Mouse (Mus musculus) layer of hippocampus, postnatal 25 days (tissue): ENCODE data around the gene Srl. TPM values are rescaled to one million over a fixed set of nuclear protein-coding genes. Genes with fewer than 3 reads are reported as not detected.
"Not testable (repeated sequence)": the region's sequence is repeated elsewhere in the genome, so short reads cannot be mapped to it uniquely, and the experiment has no call there.

Experiments used
- DNase-seq, 2 experiments: peaks; one replicate each; pipeline ENCODE4 v3.0.0; 2022; ENCODE audit warnings: mixed read lengths in 2 of 2, low spot score in 1 of 2; ENCODE audit errors: extremely low spot score in 1 of 2
- total RNA-seq, 2 experiments: library from RNA; stranded (reverse); gene quantifications; 2 replicates each; pipeline ENCODE4 v1.2.3; 2021

Gene Srl
- total RNA-seq, 2 experiments from 2014 or later, result 13.9 to 16.7 TPM

- peak; percentile 96 for DNase-seq
These were observed 66.5 kb downstream of the Srl start for GRCm38 (mm10) chr16:4474882-4475803.

GRCm38 (mm10) chr16:4474040-4474881 lies 67.4 kb downstream of the Srl start:
- not testable (repeated sequence) for DNase-seq

- no peak for DNase-seq
These were observed 68.4 kb downstream of the Srl start for GRCm38 (mm10) chr16:4473231-4473630.

- peak in 1 of 2 experiments; percentile 52 for DNase-seq
These were observed 68.9 kb downstream of the Srl start for GRCm38 (mm10) chr16:4472687-4473086.

- no peak for DNase-seq
These were observed 71.8 kb downstream of the Srl start for GRCm38 (mm10) chr16:4469599-4470352.

GRCm38 (mm10) chr16:4464529-4465089 lies 77.0 kb downstream of the Srl start:
- DNase-seq, result no peak

GRCm38 (mm10) chr16:4457927-4458326 lies 83.7 kb downstream of the Srl start:
- DNase-seq, result no peak

GRCm38 (mm10) chr16:4456391-4456790 lies 85.2 kb downstream of the Srl start:
- peak in 1 of 2 experiments; percentile 52 for DNase-seq

- DNase-seq, result no peak
These were observed 85.9 kb downstream of the Srl start for GRCm38 (mm10) chr16:4455693-4456092.

GRCm38 (mm10) chr16:4454563-4454962 lies 87.1 kb downstream of the Srl start:
- no peak for DNase-seq

- no peak for DNase-seq
These were observed 92.2 kb downstream of the Srl start for GRCm38 (mm10) chr16:4449418-4449817.

GRCm38 (mm10) chr16:4448235-4448634 lies 93.4 kb downstream of the Srl start:
- DNase-seq, result no peak

- no peak for DNase-seq
These were observed 95.2 kb downstream of the Srl start for GRCm38 (mm10) chr16:4446395-4446794.

- no peak for DNase-seq
These were observed 97.2 kb downstream of the Srl start for GRCm38 (mm10) chr16:4444378-4444777.

GRCm38 (mm10) chr16:4439302-4440066 lies 102.1 kb downstream of the Srl start:
- DNase-seq, result no peak

GRCm38 (mm10) chr16:4436738-4437137 lies 104.9 kb downstream of the Srl start:
- DNase-seq, result no peak

GRCm38 (mm10) chr16:4435371-4435770 lies 106.2 kb downstream of the Srl start:
- no peak for DNase-seq

- no peak for DNase-seq
These were observed 109.8 kb downstream of the Srl start for GRCm38 (mm10) chr16:4431841-4432240.

- no peak for DNase-seq
These were observed 110.6 kb downstream of the Srl start for GRCm38 (mm10) chr16:4431013-4431412.
